Mouse (Mus musculus): ENCODE data around the gene Ddx52.

Ddx52 gene

GRCm38 (mm10) chr11:83974561-83975346 is 32.9 kb downstream of the Ddx52 start:
- DNase-seq = no peak

DNA sequence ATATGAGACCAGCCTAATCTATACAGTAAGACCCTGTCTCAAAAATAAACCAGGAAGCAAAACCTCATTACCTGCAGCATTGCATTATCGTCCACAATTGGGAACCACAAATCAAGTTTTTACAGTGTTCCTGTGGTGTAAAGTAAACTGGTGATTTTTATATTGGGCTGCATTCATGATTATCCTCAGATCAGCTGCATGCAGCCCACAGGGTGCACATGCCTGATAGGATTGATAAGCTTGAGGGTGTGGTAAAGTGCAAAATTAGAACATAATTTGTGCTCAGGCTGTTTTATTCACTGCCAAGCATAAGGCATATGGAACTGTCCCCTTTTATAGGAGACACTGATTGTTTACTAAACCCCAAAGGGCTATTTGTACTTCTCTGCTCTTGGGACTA is 33.6 kb downstream of the Ddx52 start:
- DNase-seq = no peak

DNA sequence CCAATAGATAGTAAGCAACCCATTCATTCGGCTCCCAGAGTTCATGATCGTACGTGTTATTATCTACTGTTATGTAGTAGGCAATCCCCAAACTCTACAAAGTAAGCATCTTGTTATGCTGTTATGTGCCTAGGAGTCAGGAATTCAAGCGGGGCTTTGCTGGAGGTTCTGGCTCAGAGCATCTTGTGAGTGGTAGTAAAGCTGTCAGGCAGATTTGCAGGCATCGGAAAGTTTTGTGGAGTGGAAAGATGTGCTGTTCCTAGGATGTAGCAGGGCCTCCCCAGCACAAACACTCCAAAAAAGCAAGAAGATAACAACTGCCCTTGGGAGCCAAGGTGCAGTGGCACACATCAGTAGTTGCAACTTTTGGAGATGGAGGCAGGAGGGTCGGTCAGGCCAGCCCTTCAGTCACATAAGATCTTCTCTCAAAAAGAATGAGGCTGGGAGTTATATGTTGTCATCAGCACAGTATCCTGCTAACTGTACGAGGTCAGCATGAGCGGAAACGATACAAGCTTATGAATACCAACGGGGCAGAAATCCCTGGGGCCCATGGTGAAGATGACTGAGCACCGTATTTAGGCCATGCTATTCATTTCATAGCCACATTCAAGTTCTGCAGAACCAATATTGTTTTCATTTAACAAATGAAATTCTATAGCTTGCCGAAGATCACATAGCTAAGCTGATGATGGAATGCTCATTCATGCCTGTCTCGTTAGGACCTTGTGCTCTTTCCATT is 34.5 kb downstream of the Ddx52 start:
- no peak for DNase-seq

- DNase-seq = no peak
Measured at GRCm38 (mm10) chr11:83977810-83978209, 35.9 kb downstream of the Ddx52 start.

GRCm38 (mm10) chr11:83979992-83980391 is 38.1 kb downstream of the Ddx52 start:
- no peak for DNase-seq

- DNase-seq = no peak
Measured at GRCm38 (mm10) chr11:83981338-83981737, 39.5 kb downstream of the Ddx52 start.

- no peak for DNase-seq
Measured at GRCm38 (mm10) chr11:83991701-83992100, 49.8 kb downstream of the Ddx52 start.

GRCm38 (mm10) chr11:83993428-83993827 is 51.6 kb downstream of the Ddx52 start:
- no peak for DNase-seq

GRCm38 (mm10) chr11:83994481-83994880 is 52.6 kb downstream of the Ddx52 start:
- DNase-seq = no peak

DNA sequence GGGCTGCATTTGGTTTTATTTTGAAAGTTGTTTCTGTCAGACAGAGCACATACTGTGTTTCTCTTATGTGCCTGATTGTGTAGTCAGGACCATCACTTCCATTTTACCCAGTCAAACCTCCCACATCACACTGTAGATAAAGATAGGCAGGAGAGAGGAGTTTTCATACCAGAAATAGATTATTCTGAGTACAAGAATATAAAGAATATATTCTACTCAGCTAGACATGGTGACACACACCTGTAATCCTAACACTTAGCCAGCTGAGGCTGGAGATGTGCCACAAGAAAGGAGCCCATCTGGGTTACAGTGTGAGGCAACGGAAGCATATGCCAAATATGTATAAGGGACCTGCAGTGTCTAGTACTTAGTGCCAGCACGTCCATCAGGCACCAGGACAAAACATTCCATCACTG is 53.7 kb downstream of the Ddx52 start:
- DNase-seq = no peak

GRCm38 (mm10) chr11:83997171-83997868 is 55.5 kb downstream of the Ddx52 start:
- DNase-seq = no peak

DNA sequence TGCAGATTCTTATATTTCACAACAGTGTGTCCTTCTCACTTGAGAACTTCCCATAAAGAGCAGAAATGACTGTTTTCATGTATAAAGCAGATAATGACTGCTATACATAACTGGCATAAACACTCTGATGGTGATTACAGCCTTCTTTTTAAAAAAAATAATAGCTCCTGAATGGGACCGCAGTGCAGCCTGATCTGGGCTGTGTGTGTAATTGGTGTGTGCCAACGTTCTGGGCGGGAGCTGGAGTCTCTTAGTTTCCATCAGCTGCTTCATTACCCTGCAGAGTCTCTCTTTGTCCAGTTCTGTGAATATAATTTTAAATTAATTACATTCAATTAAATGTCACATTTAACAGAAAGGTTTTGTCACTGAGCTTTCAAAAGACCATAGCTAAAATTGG is 57.1 kb downstream of the Ddx52 start:
- DNase-seq = no peak

DNA sequence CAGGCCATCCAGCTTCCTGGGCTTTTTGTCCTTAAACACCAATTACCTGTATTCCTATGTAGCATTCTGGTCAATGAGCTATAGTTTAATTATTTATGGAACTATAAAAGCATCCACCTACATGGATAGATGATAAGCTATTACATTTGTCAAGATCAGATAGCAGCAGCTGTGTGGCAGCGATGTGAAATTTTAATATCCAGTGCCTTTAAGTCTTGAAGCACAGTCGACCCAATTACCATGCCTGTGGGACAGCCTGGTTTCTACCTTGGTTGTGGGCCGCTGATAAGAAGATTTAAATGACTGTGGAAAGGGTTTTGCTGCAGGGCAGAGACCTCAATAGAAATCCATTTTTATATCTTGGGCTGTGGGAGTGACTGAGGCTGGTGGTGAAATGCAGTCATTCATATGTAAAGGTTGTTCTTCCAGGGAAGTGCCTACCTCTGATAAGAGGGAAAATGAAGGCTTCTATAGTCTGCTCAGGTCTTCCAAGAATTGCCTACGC is 57.6 kb downstream of the Ddx52 start:
- DNase-seq = no peak

- no peak for DNase-seq
Measured at GRCm38 (mm10) chr11:84001257-84001656, 59.4 kb downstream of the Ddx52 start.

- no peak for DNase-seq
Measured at GRCm38 (mm10) chr11:84003986-84004385, 62.1 kb downstream of the Ddx52 start.

GRCm38 (mm10) chr11:84009001-84009400 is 67.1 kb downstream of the Ddx52 start:
- DNase-seq = no peak

DNA sequence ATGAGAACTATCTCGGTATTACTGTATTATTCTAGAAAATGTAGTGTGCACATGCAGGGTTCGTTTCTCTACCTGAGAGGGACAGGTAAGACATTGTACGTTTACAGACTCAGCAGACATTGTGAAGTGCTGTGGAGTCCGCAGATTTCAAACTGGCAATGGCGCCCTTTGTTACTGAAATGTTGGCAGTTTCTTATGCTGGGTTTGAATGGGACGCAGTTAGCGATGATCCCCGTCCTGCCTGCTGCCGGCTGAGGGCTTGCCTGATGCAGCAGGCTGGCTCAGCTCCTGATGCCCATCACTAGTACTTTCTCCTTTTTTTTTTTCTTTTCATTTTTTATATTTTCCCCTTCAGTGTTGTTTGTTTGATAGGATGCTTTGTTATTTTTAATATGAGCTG is 68.5 kb downstream of the Ddx52 start:
- DNase-seq = no peak

- no peak for DNase-seq
Measured at GRCm38 (mm10) chr11:84011050-84011449, 69.2 kb downstream of the Ddx52 start.

GRCm38 (mm10) chr11:84011576-84011975 is 69.7 kb downstream of the Ddx52 start:
- DNase-seq = no peak
